Mouse (Mus musculus): ENCODE data around the gene Nfic. TPM values are rescaled to one million over a fixed set of nuclear protein-coding genes. Genes with fewer than 3 reads are reported as not detected.

The Nfic gene
- total RNA-seq, 1 experiment from 2014 or later: 4.1 TPM

DNA sequence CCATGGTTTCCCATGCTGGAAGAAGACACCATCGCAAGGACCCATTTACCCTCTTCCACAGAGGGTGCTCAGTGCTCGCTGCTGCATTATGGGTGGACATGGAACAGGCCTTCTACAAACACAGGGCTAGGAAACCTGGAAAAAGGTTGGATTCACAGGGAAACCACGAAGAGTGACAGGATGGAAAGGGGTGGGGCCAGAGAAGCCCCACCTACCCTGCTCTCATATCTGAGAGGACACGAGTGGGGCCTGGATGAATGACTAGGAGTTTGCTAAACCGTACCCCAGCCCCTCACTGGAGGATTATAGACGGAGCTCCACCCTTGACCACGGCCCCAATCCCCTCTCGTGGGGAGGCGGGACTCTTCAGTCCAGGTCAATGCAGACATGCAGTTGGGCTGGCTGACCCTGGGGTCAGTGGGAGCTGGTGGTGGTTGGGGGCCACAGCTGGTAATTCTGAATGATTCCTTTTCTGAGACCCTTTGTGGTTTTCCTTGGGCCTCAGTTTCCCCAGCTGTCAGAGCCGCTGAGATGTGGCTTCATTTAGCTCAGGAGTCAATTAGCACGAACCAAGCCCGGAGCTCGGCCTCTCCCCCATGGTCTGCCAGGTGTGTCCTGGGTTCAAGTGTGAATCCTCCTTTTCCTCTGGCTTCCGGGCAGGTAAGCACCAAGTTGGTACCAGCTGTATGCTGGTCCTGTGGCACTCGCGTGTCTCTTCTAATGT, 42.7 kb downstream of the Nfic start:
- ATAC-seq (replicated peaks; ENCODE audit: insufficient number of reproducible peaks, low FRiP score, low TSS enrichment, poor library complexity, severe bottlenecking): no peak

DNA sequence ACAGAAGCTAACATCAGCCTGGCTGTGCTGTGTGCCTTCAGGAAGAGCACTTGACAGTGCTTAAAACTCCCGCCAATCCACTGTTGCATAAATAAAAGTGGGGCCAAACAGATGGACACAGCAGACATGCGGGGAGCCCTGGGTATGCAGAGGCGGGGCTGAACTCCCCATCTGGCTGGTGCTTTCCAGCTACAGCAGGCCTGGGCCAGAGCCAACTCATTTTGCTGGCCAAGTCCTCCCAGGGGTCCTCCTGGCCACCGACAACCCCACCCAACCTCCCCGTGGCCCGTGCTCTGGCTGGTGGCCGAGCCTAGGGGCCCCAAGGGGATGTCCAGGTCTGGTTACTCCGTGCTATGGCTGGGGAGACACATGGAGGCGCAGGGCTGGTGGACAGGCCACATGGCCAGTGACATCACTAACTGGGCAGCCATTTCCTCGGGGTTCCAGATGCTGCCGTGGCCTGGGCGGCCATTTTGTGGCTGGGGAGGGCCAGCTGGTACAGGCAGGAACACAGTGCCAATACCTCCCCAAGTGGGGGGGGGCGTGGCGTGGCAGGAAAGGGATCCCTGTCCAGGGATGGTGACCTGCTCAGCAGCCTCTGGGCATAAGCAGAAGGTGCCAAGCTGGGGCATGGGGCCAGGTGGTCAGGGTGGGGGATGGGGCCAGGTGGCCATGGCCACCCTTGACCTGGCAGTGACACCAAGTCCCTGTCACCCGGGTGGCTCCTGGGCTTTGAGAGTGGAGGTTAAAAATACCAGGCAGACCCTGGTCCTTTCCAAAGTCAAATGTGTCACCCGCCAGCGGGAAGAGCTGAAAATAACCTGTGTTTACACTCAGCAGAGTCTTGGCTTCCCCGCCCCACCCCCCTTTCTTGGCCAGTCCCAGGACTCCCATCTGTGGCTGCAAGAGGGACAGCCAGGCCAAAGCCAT, 43.7 kb downstream of the Nfic start:
- ATAC-seq (replicated peaks; ENCODE audit: insufficient number of reproducible peaks, low FRiP score, low TSS enrichment, poor library complexity, severe bottlenecking): no peak

GRCm38 (mm10) chr10:81410981-81411380, 44.5 kb downstream of the Nfic start:
- no peak for ATAC-seq (replicated peaks; ENCODE audit: insufficient number of reproducible peaks, low FRiP score, low TSS enrichment, poor library complexity, severe bottlenecking)

- no peak for ATAC-seq (replicated peaks; ENCODE audit: insufficient number of reproducible peaks, low FRiP score, low TSS enrichment, poor library complexity, severe bottlenecking)
Measured at GRCm38 (mm10) chr10:81410350-81410749, 45.1 kb downstream of the Nfic start.

- ATAC-seq (replicated peaks; ENCODE audit: insufficient number of reproducible peaks, low FRiP score, low TSS enrichment, poor library complexity, severe bottlenecking): no peak
Measured at GRCm38 (mm10) chr10:81409330-81409729, 46.1 kb downstream of the Nfic start.

GRCm38 (mm10) chr10:81408871-81409291, 46.6 kb downstream of the Nfic start:
- peak; percentile 53 for ATAC-seq (replicated peaks; ENCODE audit: insufficient number of reproducible peaks, low FRiP score, low TSS enrichment, poor library complexity, severe bottlenecking)

GRCm38 (mm10) chr10:81408424-81408729, 47.1 kb downstream of the Nfic start:
- ATAC-seq (replicated peaks; ENCODE audit: insufficient number of reproducible peaks, low FRiP score, low TSS enrichment, poor library complexity, severe bottlenecking): no peak

GRCm38 (mm10) chr10:81407539-81408423, 47.7 kb downstream of the Nfic start:
- ATAC-seq (replicated peaks; ENCODE audit: insufficient number of reproducible peaks, low FRiP score, low TSS enrichment, poor library complexity, severe bottlenecking): peak; percentile 77

GRCm38 (mm10) chr10:81406504-81407440, 48.7 kb downstream of the Nfic start:
- ATAC-seq (replicated peaks; ENCODE audit: insufficient number of reproducible peaks, low FRiP score, low TSS enrichment, poor library complexity, severe bottlenecking): no peak

DNA sequence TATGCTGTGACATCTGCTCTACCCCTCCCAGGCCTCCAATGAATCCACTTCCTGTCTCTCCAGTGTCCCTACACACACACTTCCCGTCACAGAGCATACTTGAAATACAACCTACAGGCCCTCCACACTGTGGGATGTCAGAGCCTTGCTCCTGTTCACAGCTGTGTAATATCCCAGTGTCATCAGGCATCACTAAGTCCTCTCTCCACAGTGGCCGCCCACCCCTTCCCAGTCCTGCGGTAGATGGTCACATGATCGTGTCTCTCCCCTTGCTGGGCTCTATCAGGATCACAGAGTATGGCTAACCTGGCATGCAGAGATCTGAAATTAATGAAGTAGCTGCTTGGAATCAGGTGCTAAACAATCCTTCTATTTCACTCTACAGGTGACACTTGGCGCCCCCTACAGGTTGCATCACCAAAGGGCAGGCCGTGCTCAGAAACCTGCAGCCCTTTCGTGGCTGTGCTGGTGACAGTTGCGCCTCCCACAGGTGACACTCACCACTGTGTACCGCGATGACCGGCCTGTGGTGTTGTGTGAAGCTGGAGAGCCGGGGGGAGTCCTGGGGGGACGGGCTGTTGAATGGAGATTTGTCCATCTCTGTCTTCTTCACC, 49.7 kb downstream of the Nfic start:
- ATAC-seq (replicated peaks; ENCODE audit: insufficient number of reproducible peaks, low FRiP score, low TSS enrichment, poor library complexity, severe bottlenecking): no peak

GRCm38 (mm10) chr10:81404720-81405119, 50.7 kb downstream of the Nfic start:
- peak; percentile 50 for ATAC-seq (replicated peaks; ENCODE audit: insufficient number of reproducible peaks, low FRiP score, low TSS enrichment, poor library complexity, severe bottlenecking)

GRCm38 (mm10) chr10:81404082-81404481, 51.4 kb downstream of the Nfic start:
- ATAC-seq (replicated peaks; ENCODE audit: insufficient number of reproducible peaks, low FRiP score, low TSS enrichment, poor library complexity, severe bottlenecking): no peak

DNA sequence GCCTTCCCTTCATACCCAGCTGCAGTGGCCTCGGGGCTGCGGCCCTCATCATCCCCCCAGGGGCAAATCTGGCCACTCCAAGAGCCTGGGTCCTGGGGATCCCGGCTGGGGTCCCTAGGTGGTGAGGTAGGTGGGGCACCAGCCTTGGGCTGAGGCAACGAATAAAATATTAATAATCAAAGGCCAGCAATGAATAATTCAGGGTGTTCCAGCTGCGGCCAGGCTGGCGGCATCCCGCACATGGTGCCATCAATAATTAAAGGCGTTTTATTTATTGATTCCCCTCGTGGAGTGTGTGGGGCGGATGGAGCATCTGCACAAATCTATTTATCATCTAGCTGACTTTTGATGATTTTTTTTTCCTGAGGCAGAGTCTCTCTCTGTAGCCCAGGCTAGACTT, 51.9 kb downstream of the Nfic start:
- no peak for ATAC-seq (replicated peaks; ENCODE audit: insufficient number of reproducible peaks, low FRiP score, low TSS enrichment, poor library complexity, severe bottlenecking)

GRCm38 (mm10) chr10:81402227-81402765, 53.1 kb downstream of the Nfic start:
- ATAC-seq (replicated peaks; ENCODE audit: insufficient number of reproducible peaks, low FRiP score, low TSS enrichment, poor library complexity, severe bottlenecking): no peak

GRCm38 (mm10) chr10:81401521-81402226, 53.8 kb downstream of the Nfic start:
- peak; percentile 51 for ATAC-seq (replicated peaks; ENCODE audit: insufficient number of reproducible peaks, low FRiP score, low TSS enrichment, poor library complexity, severe bottlenecking)

DNA sequence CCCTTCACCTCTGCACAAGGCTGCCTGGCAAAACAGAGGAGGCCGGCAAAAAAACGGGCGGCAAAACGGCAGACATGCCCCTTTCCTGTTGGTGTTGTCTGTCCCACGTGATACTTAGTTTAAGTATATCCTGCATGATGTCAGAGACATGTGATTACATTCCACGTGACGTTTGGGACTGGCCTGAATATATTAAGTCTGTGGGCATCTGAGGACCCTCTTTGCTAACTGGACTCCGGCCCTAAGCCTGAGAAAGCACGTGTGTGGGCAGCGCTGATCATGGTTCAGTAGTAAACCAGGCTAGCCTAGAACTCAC, 54.3 kb downstream of the Nfic start:
- ATAC-seq (replicated peaks; ENCODE audit: insufficient number of reproducible peaks, low FRiP score, low TSS enrichment, poor library complexity, severe bottlenecking): no peak

Data from monocyte, adult 5-6 weeks (primary cell).